In genomic region chr6:32638843-32639242, GRCm38 (mm10) we compare ENCODE assay signal across 30 mouse cellular contexts. TPM values are rescaled to one million over a fixed set of nuclear protein-coding genes. Genes with fewer than 3 reads are reported as not detected.
DNase-seq lines count a peak whose midpoint lies in the region; ATAC-seq and TF ChIP-seq lines count a peak whose summit lies in the region.
"Had no signal": no experiment of that assay in that cellular context is flagged by ENCODE, and none has a peak within 500 bp of the region (broad histone marks: within the 10 kb centered on the region; RNA-seq: fewer than 3 reads in every experiment).

No protein-coding gene starts in this region.

- H3K4me1 ChIP-seq in forebrain, postnatal 0 days (ENCODE audit: insufficient read depth), result no peaks in the 10 kb centered on the region
- H3K4me1 ChIP-seq in forebrain, embryonic 13.5 days, result no peaks in the 10 kb centered on the region
- H3K4me1 ChIP-seq in kidney, embryonic 15.5 days, result no peaks in the 10 kb centered on the region
- H3K4me1 ChIP-seq: embryonic facial prominence, embryonic 10.5 days; hindbrain, embryonic 10.5 days; intestine, embryonic 15.5 days; limb, embryonic 13.5 days; liver, embryonic 13.5 days; megakaryocyte, embryonic 14.5 days; neural tube, embryonic 13.5 days; stomach, embryonic 15.5 days had no signal

- ATAC-seq in forebrain, postnatal 0 days, result no peak
- no peak for ATAC-seq in forebrain, embryonic 13.5 days
- no peak for ATAC-seq in kidney, embryonic 15.5 days (replicated peaks; ENCODE audit: low FRiP score)
- ATAC-seq: activated CD4-positive, CD25-positive, alpha-beta regulatory T cell, adult 4 months; hindbrain, embryonic 16.5 days; intestine, embryonic 15.5 days had no signal

- peak; percentile 13 for DNase-seq in forebrain, postnatal 0 days
- peak; percentile 47 to 68 for DNase-seq in frontal cortex, postnatal 36 days (ENCODE audit: low spot score in 2 of 2)
- DNase-seq in left cerebral cortex, postnatal 25 days (ENCODE audit: low spot score in 2 of 2), result peak; percentile 26 to 90
- peak; percentile 85 for DNase-seq in telencephalon, adult 2 months (ENCODE audit: low read depth, low spot score)
- DNase-seq in ovary, postnatal 10 days (ENCODE audit: low spot score), result no peak
- DNase-seq: adrenal gland, postnatal 14 days; cerebellum, adult 9-10 months; gastrocnemius, postnatal 10 days; kidney, adult 8-10 months; kidney, postnatal 25 days; layer of hippocampus, postnatal 36 days; liver, embryonic 13.5 days; lung, adult 2 months; midbrain, embryonic 14.5 days; thymus, adult 18-20 months; thymus, postnatal 36 days had no signal

- WGBS in forebrain, postnatal 0 days, result 82% methylated on average over 13 of the region's 13 CpGs
- 91% methylated on average over 13 of the region's 13 CpGs for WGBS in forebrain, embryonic 13.5 days
- 82% methylated on average over 13 of the region's 13 CpGs for WGBS in kidney, embryonic 15.5 days

- no peak overlapping the region for H3K4me2 ChIP-seq in forebrain, postnatal 0 days (ENCODE audit: low read depth)
- H3K4me2 ChIP-seq in forebrain, embryonic 13.5 days, result no peak overlapping the region
- no peak overlapping the region for H3K4me2 ChIP-seq in kidney, embryonic 15.5 days
- H3K4me2 ChIP-seq: heart, embryonic 11.5 days; intestine, embryonic 15.5 days; limb, embryonic 13.5 days; liver, embryonic 13.5 days; neural tube, embryonic 13.5 days; stomach, embryonic 15.5 days had no signal

- intact Hi-C loops in left cerebral cortex, postnatal 25 days (cut with DNase I), result loop anchor here (2.0 to 10.0 kb wide), 2 partner anchors 34 to 146 kb away; no protein-coding TSS in a partner anchor

- H3K9me3 ChIP-seq in forebrain, postnatal 0 days (ENCODE audit: low read length), result no peaks in the 10 kb centered on the region
- H3K9me3 ChIP-seq in forebrain, embryonic 13.5 days (replicated peaks), result no peaks in the 10 kb centered on the region
- no peaks in the 10 kb centered on the region for H3K9me3 ChIP-seq in kidney, embryonic 15.5 days (replicated peaks)
- H3K9me3 ChIP-seq: embryonic facial prominence, embryonic 10.5 days; hindbrain, embryonic 10.5 days; intestine, embryonic 15.5 days; limb, embryonic 13.5 days; liver, embryonic 13.5 days; neural tube, embryonic 13.5 days; stomach, embryonic 15.5 days had no signal

- no peak for TF ChIP-seq CTCF in forebrain, postnatal 0 days (IDR thresholded peaks at IDR 0.05; ENCODE audit: low read depth)

- no peak overlapping the region for H3K9ac ChIP-seq in forebrain, postnatal 0 days
- no peak overlapping the region for H3K9ac ChIP-seq in forebrain, embryonic 13.5 days
- H3K9ac ChIP-seq in kidney, embryonic 15.5 days, result no peak overlapping the region
- H3K9ac ChIP-seq: intestine, embryonic 15.5 days; limb, embryonic 13.5 days; liver, embryonic 13.5 days; neural tube, embryonic 13.5 days; stomach, embryonic 15.5 days had no signal

- H3K27ac ChIP-seq in forebrain, postnatal 0 days (ENCODE audit: low read depth, low read length), result no peak overlapping the region
- H3K27ac ChIP-seq in forebrain, embryonic 13.5 days, result no peak overlapping the region
- H3K27ac ChIP-seq in kidney, embryonic 15.5 days, result no peak overlapping the region
- H3K27ac ChIP-seq: embryonic facial prominence, embryonic 10.5 days; hindbrain, embryonic 10.5 days; intestine, embryonic 15.5 days; limb, embryonic 13.5 days; liver, embryonic 13.5 days; neural tube, embryonic 13.5 days; stomach, embryonic 15.5 days had no signal

- H3K27me3 ChIP-seq in forebrain, postnatal 0 days (ENCODE audit: insufficient read depth, low read length), result no peaks in the 10 kb centered on the region
- no peaks in the 10 kb centered on the region for H3K27me3 ChIP-seq in forebrain, embryonic 13.5 days
- no peaks in the 10 kb centered on the region for H3K27me3 ChIP-seq in kidney, embryonic 15.5 days
- H3K27me3 ChIP-seq: intestine, embryonic 15.5 days; limb, embryonic 13.5 days; liver, embryonic 13.5 days; neural tube, embryonic 13.5 days; stomach, embryonic 15.5 days had no signal

- no peak overlapping the region for H3K4me3 ChIP-seq in forebrain, postnatal 0 days (ENCODE audit: low read depth, low read length)
- no peak overlapping the region for H3K4me3 ChIP-seq in forebrain, embryonic 13.5 days
- no peak overlapping the region for H3K4me3 ChIP-seq in kidney, embryonic 15.5 days (replicated peaks)
- H3K4me3 ChIP-seq: embryonic facial prominence, embryonic 10.5 days; hindbrain, embryonic 10.5 days; intestine, embryonic 15.5 days; layer of hippocampus, adult 2 months; limb, embryonic 13.5 days; liver, embryonic 13.5 days; megakaryocyte, embryonic 14.5 days; neural tube, embryonic 13.5 days; stomach, embryonic 15.5 days had no signal

- no peaks in the 10 kb centered on the region for H3K36me3 ChIP-seq in forebrain, postnatal 0 days (ENCODE audit: insufficient read depth)
- H3K36me3 ChIP-seq in forebrain, embryonic 13.5 days (ENCODE audit: poor library complexity, severe bottlenecking), result no peaks in the 10 kb centered on the region
- H3K36me3 ChIP-seq in kidney, embryonic 15.5 days, result no peaks in the 10 kb centered on the region
- H3K36me3 ChIP-seq: embryonic facial prominence, embryonic 10.5 days; hindbrain, embryonic 10.5 days; intestine, embryonic 15.5 days; limb, embryonic 13.5 days; liver, embryonic 13.5 days; neural tube, embryonic 13.5 days; stomach, embryonic 15.5 days had no signal

RNA-seq across cellular contexts. Expression of gene Plxna4, which starts 50.9 kb away (rescaled TPM):
- 45.5 and 51.5 TPM in 2 replicates for total RNA-seq in forebrain, postnatal 0 days (2014; rRNA removed)
- polyA plus RNA-seq in forebrain, postnatal 0 days (2015; fragmentation: Nextera tagmentation; extraction: Ambion mirVana), result 9.5 and 12.0 TPM in 2 replicates
- polyA plus RNA-seq in forebrain, embryonic 13.5 days (2015; fragmentation: Nextera tagmentation; extraction: Ambion mirVana), result 14.8 and 18.6 TPM in 2 replicates
- total RNA-seq in left cerebral cortex, postnatal 25 days (2021), result 10 to 100 TPM; 67.6 to 71.8 TPM
- 1.2 and 2.0 TPM in 2 replicates for polyA plus RNA-seq in kidney, embryonic 15.5 days (2015; fragmentation: Nextera tagmentation; extraction: Ambion mirVana)
- total RNA-seq: granulocyte monocyte progenitor cell, adult 5-6 weeks had no signal
- polyA plus RNA-seq: activated CD4-positive, CD25-positive, alpha-beta regulatory T cell, adult 4 months had no signal
